Mouse (Mus musculus): ENCODE measurements around the gene Cux1. TPM values are rescaled to one million over a fixed set of nuclear protein-coding genes. Genes with fewer than 3 reads are reported as not detected.

Cux1 gene
- polyA plus RNA-seq, 1 experiment from 2014 or later, result 163 TPM

DNA sequence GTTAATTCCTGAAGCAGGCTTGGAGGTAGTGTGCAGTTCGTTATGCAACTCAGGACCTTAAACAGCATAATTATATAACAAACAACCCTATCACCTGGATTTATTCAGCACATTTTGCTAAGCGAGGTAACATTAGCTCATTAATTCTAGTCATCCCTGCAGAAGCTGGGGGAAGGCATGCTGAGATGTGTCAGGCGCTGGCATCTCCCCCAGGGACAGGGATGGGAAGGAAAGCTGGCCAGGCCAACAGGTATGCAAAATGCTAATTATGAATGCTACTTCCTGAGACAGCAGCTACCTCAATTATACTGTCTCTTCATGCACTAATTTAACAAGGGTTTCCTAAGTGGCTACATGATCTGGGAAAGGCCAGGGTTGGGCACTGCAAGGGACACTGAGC lies 190.2 kb downstream of the Cux1 start:
- DNase-seq (ENCODE audit: low spot score) (no peak), ATAC-seq (replicated peaks; ENCODE audit: low FRiP score) (no peak)
- H3K4me2 ChIP-seq (ENCODE audit: low read depth, low read length, severe bottlenecking), result no peak overlapping the region
- no peak overlapping the region for H3K27ac ChIP-seq (ENCODE audit: low read depth, low read length)
- WGBS, result 82% methylated on average over 3 of the region's 3 CpGs
- H3K9ac ChIP-seq (ENCODE audit: low read length), result no peak overlapping the region
- no peaks in the 10 kb centered on the region for H3K27me3 ChIP-seq (ENCODE audit: control insufficient read depth, insufficient read depth, low read length)
- H3K9me3 ChIP-seq (ENCODE audit: control insufficient read depth, low read length), result no peaks in the 10 kb centered on the region
- no peaks in the 10 kb centered on the region for H3K36me3 ChIP-seq (ENCODE audit: control insufficient read depth, insufficient read depth, low read length)
- 0 out of 2 replicates have a peak, but pooled peaks cover 4% of the 10 kb centered on the region for H3K4me1 ChIP-seq (replicated peaks; ENCODE audit: control insufficient read depth, insufficient read depth, low read length)
- no peak overlapping the region for H3K4me3 ChIP-seq (ENCODE audit: low read depth, low read length)

DNA sequence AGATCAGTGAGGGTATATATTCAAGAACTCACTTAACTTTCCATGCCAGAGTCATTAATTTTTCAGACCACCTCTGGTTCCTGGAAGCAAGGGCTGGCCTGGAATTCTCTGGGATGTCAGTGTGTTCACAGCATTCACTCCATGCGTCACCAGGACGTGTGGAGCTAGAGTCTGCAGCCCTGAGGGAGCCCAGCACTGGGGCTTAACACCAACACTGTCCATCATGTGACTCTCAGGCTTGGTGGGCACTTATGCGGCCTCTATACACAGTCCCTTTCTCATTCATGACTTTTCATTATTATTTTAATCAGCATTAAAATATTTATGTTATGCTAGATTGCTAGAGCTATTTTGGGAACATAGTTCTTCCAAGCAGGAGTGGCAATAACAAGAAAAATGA lies 191.9 kb downstream of the Cux1 start:
- ATAC-seq (replicated peaks; ENCODE audit: low FRiP score) (no peak), DNase-seq (ENCODE audit: low spot score) (no peak)
- Histone ChIP-seq H3K4me3 (ENCODE audit: low read depth, low read length) (no peak overlapping the region), H3K4me2 (ENCODE audit: low read depth, low read length, severe bottlenecking) (no peak overlapping the region), H3K36me3 (ENCODE audit: control insufficient read depth, insufficient read depth, low read length) (0 out of 2 replicates have a peak, but pooled peaks cover 2% of the 10 kb centered on the region), H3K27ac (ENCODE audit: low read depth, low read length) (no peak overlapping the region), H3K4me1 (replicated peaks; ENCODE audit: control insufficient read depth, insufficient read depth, low read length) (0 out of 2 replicates have a peak, but pooled peaks cover 4% of the 10 kb centered on the region), H3K27me3 (ENCODE audit: control insufficient read depth, insufficient read depth, low read length) (no peaks in the 10 kb centered on the region), H3K9me3 (ENCODE audit: control insufficient read depth, low read length) (no peaks in the 10 kb centered on the region), H3K9ac (ENCODE audit: low read length) (no peak overlapping the region)
- 74% methylated on average over 3 of the region's 3 CpGs for WGBS

DNA sequence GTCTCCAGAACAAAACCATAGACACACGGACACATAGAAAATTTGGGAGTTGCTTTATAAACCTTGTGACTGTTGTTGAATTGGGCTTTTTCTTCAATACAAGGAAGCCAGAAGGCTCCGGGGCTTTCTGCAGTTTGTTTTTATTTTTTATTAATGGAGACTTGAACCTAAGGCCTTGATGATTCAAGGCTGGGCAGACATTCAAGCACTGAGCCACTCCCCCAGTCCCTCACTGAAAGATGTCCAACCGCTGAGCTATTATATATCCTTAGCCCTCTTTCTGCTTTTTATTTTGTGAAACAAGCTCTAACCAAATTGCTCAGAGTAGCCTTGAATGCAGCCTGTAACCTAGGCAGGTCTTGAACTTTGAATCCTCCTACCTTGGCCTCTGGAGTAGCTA lies 195.0 kb downstream of the Cux1 start:
- 0 out of 2 replicates have a peak, but pooled peaks cover 4% of the 10 kb centered on the region for H3K4me1 ChIP-seq (replicated peaks; ENCODE audit: control insufficient read depth, insufficient read depth, low read length)
- no peak for DNase-seq (ENCODE audit: low spot score)
- ATAC-seq (replicated peaks; ENCODE audit: low FRiP score), result no peak
- H3K4me3 ChIP-seq (ENCODE audit: low read depth, low read length), result no peak overlapping the region
- H3K4me2 ChIP-seq (ENCODE audit: low read depth, low read length, severe bottlenecking), result no peak overlapping the region
- H3K9ac ChIP-seq (ENCODE audit: low read length), result no peak overlapping the region
- no peak overlapping the region for H3K27ac ChIP-seq (ENCODE audit: low read depth, low read length)
- H3K27me3 ChIP-seq (ENCODE audit: control insufficient read depth, insufficient read depth, low read length), result no peaks in the 10 kb centered on the region
- 88% methylated on average over 3 of the region's 3 CpGs for WGBS
- H3K9me3 ChIP-seq (ENCODE audit: control insufficient read depth, low read length), result no peaks in the 10 kb centered on the region
- H3K36me3 ChIP-seq (ENCODE audit: control insufficient read depth, insufficient read depth, low read length), result peaks cover 4% of the 10 kb centered on the region; the same call in 1 of the 2 replicates

DNA sequence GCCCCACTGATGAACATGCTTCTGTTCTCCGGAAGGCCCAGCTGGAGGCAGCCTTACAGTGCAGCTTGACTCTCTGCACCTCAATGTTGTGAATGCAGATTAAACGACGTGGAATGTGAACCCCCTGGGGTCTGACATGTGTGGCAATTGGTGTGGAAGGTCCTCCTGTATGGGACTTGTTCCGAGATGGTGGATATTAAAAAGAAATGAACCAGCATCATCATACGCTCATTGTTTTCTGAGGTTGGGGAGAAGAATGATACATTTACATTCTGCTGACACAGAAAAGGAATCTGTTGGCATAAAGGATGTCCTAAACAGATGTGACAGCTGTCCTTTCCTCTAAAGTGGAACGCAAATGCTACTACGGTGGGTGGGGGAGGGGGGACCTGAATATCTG lies 203.9 kb downstream of the Cux1 start:
- Histone ChIP-seq H3K4me1 (replicated peaks; ENCODE audit: control insufficient read depth, insufficient read depth, low read length) (no peaks in the 10 kb centered on the region), H3K9me3 (ENCODE audit: control insufficient read depth, low read length) (no peaks in the 10 kb centered on the region), H3K4me2 (ENCODE audit: low read depth, low read length, severe bottlenecking) (no peak overlapping the region), H3K4me3 (ENCODE audit: low read depth, low read length) (no peak overlapping the region), H3K27me3 (ENCODE audit: control insufficient read depth, insufficient read depth, low read length) (no peaks in the 10 kb centered on the region), H3K9ac (ENCODE audit: low read length) (no peak overlapping the region), H3K36me3 (ENCODE audit: control insufficient read depth, insufficient read depth, low read length) (peaks cover 7% of the 10 kb centered on the region; the same call in 1 of the 2 replicates), H3K27ac (ENCODE audit: low read depth, low read length) (no peak overlapping the region)
- ATAC-seq (replicated peaks; ENCODE audit: low FRiP score) (no peak), DNase-seq (ENCODE audit: low spot score) (no peak)
- 71% methylated on average over 7 of the region's 7 CpGs for WGBS

DNA sequence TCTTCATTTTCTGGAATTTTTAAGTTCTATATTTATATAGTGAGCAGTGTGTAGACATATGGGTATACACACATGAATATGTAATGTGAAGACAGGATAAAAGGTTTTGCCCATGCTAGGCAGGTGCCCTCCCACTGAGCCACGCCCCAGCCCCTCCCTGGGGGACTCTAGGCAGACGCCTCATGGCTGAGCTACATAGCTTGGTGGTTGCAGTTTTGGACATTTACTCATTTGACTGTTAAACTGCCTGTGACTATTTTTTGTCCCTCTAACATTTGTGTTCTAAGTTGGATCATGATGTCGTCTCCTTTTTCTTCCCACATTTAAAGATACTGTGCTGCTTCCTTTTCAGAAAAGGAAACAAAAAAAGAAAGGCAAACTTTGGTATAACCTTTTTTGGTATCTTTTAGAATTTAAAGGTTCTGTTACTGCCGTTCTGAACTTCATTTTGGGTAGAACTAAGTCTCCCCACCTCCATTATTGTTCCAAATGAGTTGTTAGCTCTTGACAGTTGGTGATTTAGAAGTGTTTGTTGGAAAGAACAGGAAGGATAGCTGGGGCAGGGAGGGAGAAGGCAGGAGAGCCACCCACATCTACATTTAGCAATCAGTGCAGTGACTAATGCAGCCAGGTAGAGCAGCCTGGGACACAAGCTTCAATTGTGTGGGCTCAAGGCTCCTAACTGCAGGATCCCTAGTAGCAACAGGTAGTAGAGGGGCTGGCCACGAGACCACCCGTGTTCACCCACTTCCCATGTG lies 204.6 kb downstream of the Cux1 start:
- Histone ChIP-seq H3K27ac (ENCODE audit: low read depth, low read length) (no peak overlapping the region), H3K4me1 (replicated peaks; ENCODE audit: control insufficient read depth, insufficient read depth, low read length) (no peaks in the 10 kb centered on the region), H3K4me2 (ENCODE audit: low read depth, low read length, severe bottlenecking) (no peak overlapping the region), H3K9me3 (ENCODE audit: control insufficient read depth, low read length) (no peaks in the 10 kb centered on the region), H3K4me3 (ENCODE audit: low read depth, low read length) (no peak overlapping the region), H3K36me3 (ENCODE audit: control insufficient read depth, insufficient read depth, low read length) (peaks cover 7% of the 10 kb centered on the region; the same call in 1 of the 2 replicates), H3K27me3 (ENCODE audit: control insufficient read depth, insufficient read depth, low read length) (no peaks in the 10 kb centered on the region), H3K9ac (ENCODE audit: low read length) (no peak overlapping the region)
- ATAC-seq (replicated peaks; ENCODE audit: low FRiP score), result no peak
- WGBS, result 88% methylated on average over 6 of the region's 6 CpGs
- DNase-seq (ENCODE audit: low spot score), result no peak

DNA sequence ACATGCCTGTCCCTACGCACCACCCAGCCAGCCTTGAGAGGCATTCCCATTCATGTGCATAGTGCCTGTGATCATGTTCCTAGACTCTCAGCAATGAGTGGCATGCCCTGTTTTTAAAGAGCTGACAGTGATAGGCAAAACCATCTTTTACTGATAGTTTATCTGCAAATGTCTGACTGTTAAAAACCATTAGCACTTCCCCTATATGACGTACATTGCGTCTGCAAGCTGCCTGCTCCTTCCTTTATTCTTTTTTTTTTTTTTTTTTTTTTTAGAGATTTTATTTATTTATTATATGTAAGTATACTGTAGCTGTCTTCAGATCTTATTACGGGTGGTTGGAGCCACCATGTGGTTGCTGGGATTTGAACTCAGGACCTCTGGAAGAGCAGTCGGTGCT lies 205.3 kb downstream of the Cux1 start:
- Histone ChIP-seq H3K9ac (ENCODE audit: low read length) (no peak overlapping the region), H3K4me3 (ENCODE audit: low read depth, low read length) (no peak overlapping the region), H3K27ac (ENCODE audit: low read depth, low read length) (no peak overlapping the region), H3K4me2 (ENCODE audit: low read depth, low read length, severe bottlenecking) (no peak overlapping the region), H3K9me3 (ENCODE audit: control insufficient read depth, low read length) (no peaks in the 10 kb centered on the region), H3K36me3 (ENCODE audit: control insufficient read depth, insufficient read depth, low read length) (peaks cover 7% of the 10 kb centered on the region; the same call in 1 of the 2 replicates), H3K27me3 (ENCODE audit: control insufficient read depth, insufficient read depth, low read length) (no peaks in the 10 kb centered on the region), H3K4me1 (replicated peaks; ENCODE audit: control insufficient read depth, insufficient read depth, low read length) (no peaks in the 10 kb centered on the region)
- ATAC-seq (replicated peaks; ENCODE audit: low FRiP score) (no peak), DNase-seq (ENCODE audit: low spot score) (no peak)
- WGBS, result 96% methylated on average over 5 of the region's 5 CpGs

DNA sequence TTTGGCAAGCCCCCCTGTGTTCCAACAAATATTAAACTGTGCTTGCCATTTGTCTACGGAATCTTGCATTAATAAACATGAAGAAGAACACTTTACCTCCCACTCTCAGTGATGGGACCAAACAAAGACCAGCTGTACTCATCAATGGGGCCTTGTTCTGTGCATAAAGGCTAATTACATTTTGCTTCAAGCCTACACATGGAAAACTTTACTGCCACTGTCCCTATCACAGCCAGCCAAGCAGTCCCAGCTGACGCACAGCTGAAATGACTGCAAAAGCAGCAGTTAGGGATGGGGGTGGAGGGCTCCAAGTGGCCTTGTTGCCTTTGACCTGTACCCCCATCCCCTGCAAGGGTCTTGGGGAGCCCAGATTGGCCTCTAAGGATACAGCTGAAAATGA lies 210.1 kb downstream of the Cux1 start:
- Histone ChIP-seq H3K4me2 (ENCODE audit: low read depth, low read length, severe bottlenecking) (no peak overlapping the region), H3K27ac (ENCODE audit: low read depth, low read length) (no peak overlapping the region), H3K4me3 (ENCODE audit: low read depth, low read length) (no peak overlapping the region), H3K9ac (ENCODE audit: low read length) (no peak overlapping the region), H3K4me1 (replicated peaks; ENCODE audit: control insufficient read depth, insufficient read depth, low read length) (0 out of 2 replicates have a peak, but pooled peaks cover 4% of the 10 kb centered on the region), H3K27me3 (ENCODE audit: control insufficient read depth, insufficient read depth, low read length) (no peaks in the 10 kb centered on the region), H3K9me3 (ENCODE audit: control insufficient read depth, low read length) (no peaks in the 10 kb centered on the region), H3K36me3 (ENCODE audit: control insufficient read depth, insufficient read depth, low read length) (peaks cover 5% of the 10 kb centered on the region; the same call in 1 of the 2 replicates)
- WGBS, result 60% methylated on average over 2 of the region's 2 CpGs
- DNase-seq (ENCODE audit: low spot score) (no peak), ATAC-seq (replicated peaks; ENCODE audit: low FRiP score) (no peak)

DNA sequence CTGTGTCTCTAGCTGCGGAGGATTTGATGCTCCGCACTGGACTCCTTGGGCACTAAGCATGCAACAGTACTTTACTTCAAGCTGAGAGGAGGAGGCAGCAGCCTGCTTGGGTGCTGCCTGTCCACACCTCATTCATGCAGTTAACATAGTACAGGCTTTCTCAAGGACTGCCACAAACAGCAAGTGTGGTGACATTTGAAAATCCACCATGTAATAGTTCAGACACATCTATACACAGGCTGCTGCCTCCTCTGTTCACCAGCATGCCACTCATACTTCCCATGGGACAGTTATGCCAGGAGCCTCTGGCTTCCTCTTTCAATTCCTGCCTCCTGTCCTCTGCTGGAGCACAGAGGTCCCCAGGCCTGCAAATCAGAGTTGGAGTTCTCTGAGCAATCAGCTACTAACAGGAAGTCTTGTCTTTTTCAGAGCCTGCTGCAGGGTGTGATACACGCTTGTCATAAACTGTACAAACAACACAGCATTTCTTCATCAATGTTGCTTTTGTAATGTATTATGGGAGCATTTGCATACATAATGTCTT lies 211.6 kb downstream of the Cux1 start:
- H3K4me2 ChIP-seq (ENCODE audit: low read depth, low read length, severe bottlenecking), result no peak overlapping the region
- H3K9me3 ChIP-seq (ENCODE audit: control insufficient read depth, low read length), result no peaks in the 10 kb centered on the region
- H3K9ac ChIP-seq (ENCODE audit: low read length), result no peak overlapping the region
- H3K4me1 ChIP-seq (replicated peaks; ENCODE audit: control insufficient read depth, insufficient read depth, low read length), result 0 out of 2 replicates have a peak, but pooled peaks cover 4% of the 10 kb centered on the region
- DNase-seq (ENCODE audit: low spot score) (no peak), ATAC-seq (replicated peaks; ENCODE audit: low FRiP score) (no peak)
- 93% methylated on average over 3 of the region's 3 CpGs for WGBS
- no peak overlapping the region for H3K27ac ChIP-seq (ENCODE audit: low read depth, low read length)
- no peaks in the 10 kb centered on the region for H3K27me3 ChIP-seq (ENCODE audit: control insufficient read depth, insufficient read depth, low read length)
- H3K36me3 ChIP-seq (ENCODE audit: control insufficient read depth, insufficient read depth, low read length), result peaks cover 5% of the 10 kb centered on the region; the same call in 1 of the 2 replicates
- no peak overlapping the region for H3K4me3 ChIP-seq (ENCODE audit: low read depth, low read length)

Data from forebrain, embryonic 11.5 days (tissue).